Mouse (Mus musculus) hematopoietic multipotent progenitor cell, adult 10-12 weeks (in vitro differentiated cells): ENCODE data around the gene Lrit2. TPM values are rescaled to one million over a fixed set of nuclear protein-coding genes. Genes with fewer than 3 reads are reported as not detected.

ENCODE experiments used
- polyA plus RNA-seq: library from polyadenylated mRNA; stranded (reverse); fragments of >175 nt; gene quantifications from 2 replicates; pipeline ENCODE4 v1.2.3, GENCODE M21; 2012; ENCODE audit warnings: low replicate concordance

The Lrit2 gene
- polyA plus RNA-seq: not detected in 2 replicates

DNA sequence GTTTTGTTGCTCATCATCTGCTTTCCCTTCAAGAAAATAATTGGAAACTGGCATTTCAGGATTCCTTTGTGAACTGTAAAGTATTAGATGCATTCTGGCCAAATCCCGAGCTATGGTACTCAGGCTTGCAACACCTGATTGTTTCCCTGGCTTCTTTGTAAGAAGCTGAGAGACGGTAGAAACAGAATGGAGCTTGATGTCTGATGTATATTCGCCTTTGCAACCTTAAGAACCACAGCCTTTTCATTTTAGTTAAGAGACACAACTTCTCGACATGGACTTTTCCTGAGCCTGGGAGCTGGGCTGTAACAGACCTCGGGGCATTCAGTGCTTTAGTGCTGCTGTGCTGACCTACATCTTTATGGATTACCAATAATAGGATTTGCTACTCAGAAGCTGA, at the start of gene Lrit2:
Gene Lrit2 (plus strand): TSS at position 301 of the 400 bp plus-strand sequence.

DNA sequence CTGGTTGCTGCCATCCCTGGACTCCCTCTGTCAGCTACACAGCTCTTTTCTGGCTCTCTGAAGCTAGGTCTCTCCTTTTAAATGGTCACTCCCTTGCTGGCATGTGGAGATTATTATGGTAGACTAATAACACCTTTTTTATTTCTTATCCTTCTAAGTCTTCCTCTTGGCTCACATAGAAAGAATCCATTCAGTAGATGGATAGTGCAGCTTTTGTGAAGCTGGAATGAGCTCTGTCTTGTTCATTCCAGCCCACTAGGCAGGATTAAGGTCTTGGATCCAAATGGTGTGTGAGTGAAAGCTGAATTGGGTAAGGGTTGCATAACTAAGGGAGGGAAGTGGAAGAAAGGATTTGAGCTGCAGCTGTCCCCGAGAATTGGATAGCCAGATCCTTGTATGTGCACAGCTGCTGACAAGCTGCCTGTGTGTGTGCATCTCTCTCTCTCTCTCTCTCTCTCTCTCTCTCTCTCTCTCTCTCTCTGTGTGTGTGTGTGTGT, 18.8 kb upstream of the Lrit2 start, which contains the start of gene Rgr:
Gene Rgr (minus strand): TSS at position 51 of the 497 bp plus-strand sequence.

DNA sequence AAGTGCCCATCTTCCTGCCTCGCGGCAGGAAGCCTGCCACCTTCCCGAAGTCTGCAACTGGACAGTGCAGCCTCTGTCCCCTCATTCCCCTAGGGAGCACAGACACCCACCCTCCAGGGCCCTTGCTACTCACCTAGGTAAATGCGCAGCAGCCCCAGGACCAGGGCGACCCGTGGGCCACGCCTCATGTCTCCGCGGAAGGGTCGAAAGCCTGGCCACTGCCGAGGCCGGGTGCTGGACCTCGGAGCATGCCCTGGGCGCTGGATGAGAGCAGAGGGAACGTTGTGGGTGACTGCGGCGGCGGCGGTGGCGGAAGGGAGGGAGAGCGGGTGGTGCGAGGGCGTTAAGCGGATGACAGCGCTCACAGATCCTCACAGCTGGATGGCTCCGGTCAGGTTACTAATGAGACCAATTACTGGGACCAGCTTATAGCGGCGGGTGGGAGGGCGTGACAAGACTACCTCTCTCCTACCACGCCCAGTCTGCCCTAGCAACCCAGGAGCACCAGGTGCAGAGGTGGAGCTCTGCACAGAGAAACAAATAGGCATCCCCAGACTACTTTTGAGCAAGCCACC, 30.3 kb downstream of the Lrit2 start, which contains the start of gene Cdhr1:
Gene Cdhr1 (minus strand): TSS at position 392 of the 575 bp plus-strand sequence.

DNA sequence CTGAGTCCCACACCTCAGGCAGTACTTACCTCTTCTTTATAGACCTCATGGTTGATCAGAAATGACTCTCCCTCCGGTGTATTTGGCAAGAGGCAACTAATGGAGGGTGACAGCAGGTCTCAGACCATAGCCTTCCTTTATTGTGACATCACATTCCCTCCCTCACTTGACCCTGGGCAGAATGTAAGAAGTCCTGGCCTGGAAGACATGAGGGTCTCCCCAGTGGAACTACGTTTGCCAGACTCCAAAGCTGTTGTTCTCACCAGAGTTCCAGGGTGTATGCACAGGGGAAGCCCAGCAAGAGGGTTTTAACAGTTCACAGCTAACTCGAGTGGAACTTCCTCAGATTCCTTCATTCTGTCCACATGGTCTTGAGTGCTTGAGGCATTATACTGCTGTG, 46.2 kb downstream of the Lrit2 start, which contains the start of gene 2610528A11Rik:
Gene 2610528A11Rik (minus strand): TSS at position 101 of the 400 bp plus-strand sequence.

Other genes starting within 250 kb of the Lrit2 start
- gene Ccser2, start 99.2 kb upstream of the Lrit2 start, polyA plus RNA-seq: 4.2 and 5.5 TPM in 2 replicates
- not detected in 2 replicates for gene Rgr, start 19.0 kb upstream of the Lrit2 start, polyA plus RNA-seq
- not detected in 2 replicates for gene Lrit1, start 13.1 kb upstream of the Lrit2 start, polyA plus RNA-seq
- gene Cdhr1, start 30.4 kb downstream of the Lrit2 start, polyA plus RNA-seq: 0.07 and 0.13 TPM in 2 replicates
- gene 2610528A11Rik, start 46.1 kb downstream of the Lrit2 start, polyA plus RNA-seq: 0.28 TPM in 1 of 2 replicates, not detected in the other
- 29.1 and 35.3 TPM in 2 replicates for gene Ghitm, start 67.3 kb downstream of the Lrit2 start, polyA plus RNA-seq